Mouse (Mus musculus) limb, embryonic 15.5 days (tissue): ENCODE data around the gene 9030025P20Rik. TPM values are rescaled to one million over a fixed set of nuclear protein-coding genes. Genes with fewer than 3 reads are reported as not detected.
"Not testable (repeated sequence)": the region's sequence is repeated elsewhere in the genome, so short reads cannot be mapped to it uniquely, and the experiment has no call there.

Source experiments
- ATAC-seq: fragments of 200-750 bp; cut with Nextera tagmentation; 2 replicates; pipeline ENCODE4 v1.8.0; 2017; ENCODE audit warnings: low read depth, moderate TSS enrichment; ENCODE audit not compliant: insufficient number of reproducible peaks, low FRiP score, low TSS enrichment
- H3K27ac ChIP-seq: fragments of 300-500 bp; sonication (generic); 2 replicates; pipeline ENCODE4 v1.5.1; 2015; ENCODE audit warnings: moderate library complexity, mild to moderate bottlenecking, inconsistent platforms
- H3K27me3 ChIP-seq: fragments of 300-500 bp; sonication (generic); 2 replicates; pipeline ENCODE4 v1.6.1; 2015; ENCODE audit warnings: inconsistent platforms
- H3K36me3 ChIP-seq: fragments of 300-500 bp; sonication (generic); 2 replicates; pipeline ENCODE4 v1.6.1; 2015; ENCODE audit warnings: inconsistent platforms
- H3K4me1 ChIP-seq: fragments of 300-500 bp; sonication (generic); 2 replicates; pipeline ENCODE4 v1.6.1; 2015; ENCODE audit warnings: inconsistent platforms
- H3K4me2 ChIP-seq: fragments of 300-500 bp; sonication (generic); 2 replicates; pipeline ENCODE4 v1.6.1; 2015; ENCODE audit warnings: mild to moderate bottlenecking, inconsistent platforms
- H3K4me3 ChIP-seq: fragments of 300-500 bp; sonication (generic); 2 replicates; pipeline ENCODE4 v1.5.1; 2015; ENCODE audit warnings: mild to moderate bottlenecking, inconsistent platforms
- H3K9ac ChIP-seq: fragments of 300-500 bp; sonication (generic); 2 replicates; pipeline ENCODE4 v1.6.1; 2015; ENCODE audit warnings: inconsistent platforms
- H3K9me3 ChIP-seq: fragments of 300-500 bp; sonication (generic); 2 replicates; pipeline ENCODE4 v1.6.1; 2016; ENCODE audit warnings: inconsistent platforms
- WGBS: fragments of 180-500 bp; shearing (Covaris S2); methylation state at CpG from one replicate; pipeline ENCODE4 v1.1.7; 2015; 5-methylcytosine and 5-hydroxymethylcytosine counted together
- polyA plus RNA-seq: library from polyadenylated mRNA; unstranded; fragments of >200 nt; fragmentation: Nextera tagmentation; extraction: Ambion mirVana; gene quantifications from 2 replicates; pipeline ENCODE4 v1.2.1, GENCODE M21; 2015

Gene 9030025P20Rik
- polyA plus RNA-seq, 1 experiment from 2014 or later = 5.7 TPM

GRCm38 (mm10) chr17:14994140-14994539 is 15.9 kb downstream of the 9030025P20Rik start:
- H3K36me3 ChIP-seq, H3K4me2 ChIP-seq, H3K9me3 ChIP-seq, H3K9ac ChIP-seq, H3K27me3 ChIP-seq, H3K4me1 ChIP-seq, H3K27ac ChIP-seq, ATAC-seq, H3K4me3 ChIP-seq: not testable (repeated sequence)
- no CpG with 5 or more reads among the region's 5 CpGs for WGBS

- WGBS = no CpG with 5 or more reads among the region's 4 CpGs
- H3K27me3 ChIP-seq, H3K4me1 ChIP-seq, H3K9me3 ChIP-seq, H3K36me3 ChIP-seq, ATAC-seq, H3K4me2 ChIP-seq, H3K27ac ChIP-seq, H3K4me3 ChIP-seq, H3K9ac ChIP-seq: not testable (repeated sequence)
These were observed 21.8 kb downstream of the 9030025P20Rik start for GRCm38 (mm10) chr17:15000047-15000446.

- not testable (repeated sequence) for H3K9me3 ChIP-seq, ATAC-seq, H3K9ac ChIP-seq, H3K4me1 ChIP-seq, H3K4me3 ChIP-seq, H3K4me2 ChIP-seq, H3K27ac ChIP-seq, H3K27me3 ChIP-seq, H3K36me3 ChIP-seq
- WGBS = no CpG with 5 or more reads among the region's 3 CpGs
These were observed 30.8 kb downstream of the 9030025P20Rik start for GRCm38 (mm10) chr17:15009088-15009487.

- WGBS = no CpG with 5 or more reads among the region's 60 CpGs
- H3K9ac ChIP-seq, H3K4me3 ChIP-seq, H3K4me2 ChIP-seq, H3K27me3 ChIP-seq, H3K36me3 ChIP-seq, H3K4me1 ChIP-seq, H3K9me3 ChIP-seq, H3K27ac ChIP-seq: not testable (repeated sequence)
- peak; percentile 97 for ATAC-seq
These were observed 31.6 kb downstream of the 9030025P20Rik start, which contains the start of gene Gm3435 for GRCm38 (mm10) chr17:15009706-15010413. Gene Gm3435 (plus strand): TSS chr17:15010176.

- H3K4me2 ChIP-seq, H3K4me1 ChIP-seq, H3K27me3 ChIP-seq, H3K9ac ChIP-seq, H3K9me3 ChIP-seq, ATAC-seq, H3K4me3 ChIP-seq, H3K27ac ChIP-seq, H3K36me3 ChIP-seq: not testable (repeated sequence)
- 80% methylated on average over 3 of the region's 3 CpGs for WGBS
These were observed 43.4 kb downstream of the 9030025P20Rik start for GRCm38 (mm10) chr17:15021503-15022220.

GRCm38 (mm10) chr17:15023878-15024492 is 45.7 kb downstream of the 9030025P20Rik start:
- no CpG with 5 or more reads among the region's 97 CpGs for WGBS
- ATAC-seq = peak; percentile 73
- not testable (repeated sequence) for H3K36me3 ChIP-seq, H3K9me3 ChIP-seq, H3K27ac ChIP-seq, H3K4me1 ChIP-seq, H3K27me3 ChIP-seq, H3K4me3 ChIP-seq, H3K9ac ChIP-seq, H3K4me2 ChIP-seq

DNA sequence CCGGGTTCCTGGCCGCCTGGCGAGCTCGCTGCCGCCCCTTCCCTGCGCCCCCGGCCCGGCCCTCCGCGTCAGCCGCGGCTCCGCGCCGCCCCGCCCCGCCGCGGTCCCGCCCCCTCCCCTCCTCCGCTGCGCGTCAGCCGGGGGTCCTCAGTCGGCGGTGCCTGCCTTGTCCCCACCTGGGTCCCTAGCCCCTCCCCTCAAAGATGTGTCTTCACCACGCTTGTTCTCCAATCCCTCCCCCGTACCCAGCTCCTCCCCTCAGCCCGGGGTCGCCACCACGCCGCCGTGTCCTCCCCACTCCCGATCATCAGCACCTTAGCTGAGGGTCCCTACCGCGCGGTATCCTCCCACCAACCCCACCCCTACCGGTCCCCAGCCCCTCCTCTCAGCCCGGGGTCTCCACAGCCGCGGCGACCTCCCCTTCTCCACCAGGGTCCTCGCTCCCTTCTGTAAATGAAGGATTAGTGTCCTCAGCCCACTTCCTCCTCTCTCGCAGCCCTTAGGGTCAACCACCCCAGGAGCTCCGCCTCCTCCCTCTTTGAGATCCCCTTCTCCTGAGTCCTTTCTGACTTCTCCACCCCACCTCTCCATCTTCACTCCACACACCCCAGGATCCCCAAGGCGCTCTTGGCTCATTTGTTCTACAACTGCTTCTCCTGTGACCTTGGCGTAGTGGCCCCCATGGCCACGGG is 46.4 kb downstream of the 9030025P20Rik start:
- not testable (repeated sequence) for H3K9me3 ChIP-seq, H3K27ac ChIP-seq, H3K36me3 ChIP-seq, H3K4me1 ChIP-seq, H3K9ac ChIP-seq, H3K4me2 ChIP-seq, H3K4me3 ChIP-seq, H3K27me3 ChIP-seq
- peak; percentile 83 for ATAC-seq
- WGBS = no CpG with 5 or more reads among the region's 48 CpGs

GRCm38 (mm10) chr17:15025513-15025912 is 47.2 kb downstream of the 9030025P20Rik start:
- not testable (repeated sequence) for H3K27me3 ChIP-seq, H3K4me1 ChIP-seq, H3K9me3 ChIP-seq, H3K4me2 ChIP-seq, H3K9ac ChIP-seq, H3K27ac ChIP-seq, H3K4me3 ChIP-seq, H3K36me3 ChIP-seq, ATAC-seq
- WGBS = no CpG with 5 or more reads among the region's 6 CpGs

DNA sequence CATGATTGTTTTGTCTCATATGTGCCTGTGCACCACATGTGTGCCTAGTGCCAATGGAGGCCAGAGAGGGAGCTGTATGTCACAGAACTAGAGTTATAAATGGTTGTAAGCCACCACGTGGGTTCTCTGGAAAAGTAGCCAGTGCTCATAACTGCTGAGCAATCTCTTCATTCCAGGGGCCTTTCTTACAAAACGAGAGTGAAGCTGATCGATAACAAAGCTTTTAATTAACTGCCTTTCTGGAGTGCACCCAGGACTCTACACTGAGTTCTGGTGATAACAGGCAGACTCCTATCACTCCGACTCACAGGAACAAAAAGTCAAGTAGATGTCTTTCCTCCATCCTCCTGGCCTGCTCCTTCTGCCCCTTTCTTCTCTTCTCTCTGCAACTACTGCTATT is 53.1 kb downstream of the 9030025P20Rik start:
- not testable (repeated sequence) for H3K9ac ChIP-seq, H3K27me3 ChIP-seq, ATAC-seq, H3K9me3 ChIP-seq, H3K4me3 ChIP-seq, H3K4me1 ChIP-seq, H3K27ac ChIP-seq, H3K36me3 ChIP-seq, H3K4me2 ChIP-seq
- no CpG with 5 or more reads among the region's 4 CpGs for WGBS

- not testable (repeated sequence) for H3K4me2 ChIP-seq, ATAC-seq, H3K9me3 ChIP-seq, H3K4me1 ChIP-seq, H3K27ac ChIP-seq, H3K36me3 ChIP-seq, H3K27me3 ChIP-seq, H3K4me3 ChIP-seq, H3K9ac ChIP-seq
- WGBS = no CpG with 5 or more reads among the region's 3 CpGs
These were observed 62.2 kb downstream of the 9030025P20Rik start for GRCm38 (mm10) chr17:15040455-15040854.
